Mouse (Mus musculus) heart, embryonic 11.5 days (tissue): ENCODE data around the gene Vangl2. TPM values are rescaled to one million over a fixed set of nuclear protein-coding genes. Genes with fewer than 3 reads are reported as not detected.

Experiments used
- ATAC-seq: fragments of 200-750 bp; cut with Nextera tagmentation; replicated peaks from 2 replicates; pipeline ENCODE4 v1.8.0; 2017; ENCODE audit warnings: moderate library complexity; ENCODE audit not compliant: insufficient number of reproducible peaks, low FRiP score, low TSS enrichment
- H3K27ac ChIP-seq: fragments of 300-500 bp; sonication (generic); 2 replicates; pipeline ENCODE4 v1.5.1; 2014; ENCODE audit warnings: mild to moderate bottlenecking, low read depth, low read length
- H3K27me3 ChIP-seq: fragments of 300-500 bp; sonication (generic); 2 replicates; pipeline ENCODE4 v1.6.1; 2014; ENCODE audit warnings: mild to moderate bottlenecking, low read length, mixed read lengths; ENCODE audit not compliant: control insufficient read depth, insufficient read depth
- H3K36me3 ChIP-seq: fragments of 300-500 bp; sonication (generic); 2 replicates; pipeline ENCODE4 v1.6.1; 2014; ENCODE audit warnings: mild to moderate bottlenecking, low read length, moderate library complexity, mixed read lengths; ENCODE audit not compliant: control insufficient read depth, insufficient read depth
- H3K4me1 ChIP-seq: fragments of 300-500 bp; sonication (generic); 2 replicates; pipeline ENCODE4 v1.6.1; 2014; ENCODE audit warnings: low read length; ENCODE audit not compliant: control insufficient read depth, insufficient read depth
- H3K4me2 ChIP-seq: fragments of 300-500 bp; sonication (generic); 2 replicates; pipeline ENCODE4 v1.6.1; 2014; ENCODE audit warnings: mild to moderate bottlenecking, moderate library complexity
- H3K4me3 ChIP-seq: fragments of 300-500 bp; sonication (generic); 2 replicates; pipeline ENCODE4 v1.5.1; 2014; ENCODE audit warnings: low read depth, low read length
- H3K9ac ChIP-seq: fragments of 300-500 bp; sonication (generic); 2 replicates; pipeline ENCODE4 v1.6.1; 2014; ENCODE audit warnings: mild to moderate bottlenecking, low read depth, low read length, moderate library complexity
- H3K9me3 ChIP-seq: fragments of 300-500 bp; sonication (generic); replicated peaks from 2 replicates; pipeline ENCODE4 v1.6.1; 2016; ENCODE audit warnings: low read length; ENCODE audit not compliant: control insufficient read depth
- WGBS: fragments of 180-500 bp; shearing (Covaris S2); extraction: QIAGEN DNeasy Blood & Tissue Kit; methylation state at CpG from one replicate; pipeline ENCODE4 v1.1.7; 2014; ENCODE audit not compliant: insufficient replicate concordance; 5-methylcytosine and 5-hydroxymethylcytosine counted together
- polyA plus RNA-seq: library from polyadenylated mRNA; unstranded; fragments of >200 nt; fragmentation: Nextera tagmentation; extraction: Ambion mirVana; gene quantifications from 2 replicates; pipeline ENCODE4 v1.2.1, GENCODE M21; 2014

The Vangl2 gene
- polyA plus RNA-seq, 1 experiment from 2014 or later: 10.4 TPM

DNA sequence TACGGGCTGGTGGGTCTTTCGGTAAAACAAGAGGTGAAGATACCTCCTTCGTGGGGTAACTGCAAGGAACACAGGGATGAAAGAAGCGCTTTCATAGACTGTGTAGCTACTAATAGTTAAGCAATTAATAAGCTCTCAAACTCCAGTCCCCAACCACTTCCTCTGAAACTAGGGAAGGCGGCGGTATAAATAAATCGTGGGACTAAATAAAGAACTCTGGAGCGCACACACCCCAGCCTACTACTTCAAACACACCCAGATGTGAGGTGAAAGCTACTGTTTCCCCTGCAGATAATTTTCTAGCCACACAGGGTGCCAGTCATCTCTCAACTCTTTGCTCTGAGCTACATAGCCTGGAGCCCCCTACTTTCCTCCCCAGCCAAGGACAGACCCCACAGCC, 12.2 kb downstream of the Vangl2 start:
- Histone ChIP-seq H3K9ac (no peak overlapping the region), H3K4me2 (no peak overlapping the region), H3K36me3 (no peaks in the 10 kb centered on the region), H3K9me3 (no peaks in the 10 kb centered on the region), H3K4me1 (peaks cover 13% of the 10 kb centered on the region), H3K4me3 (no peak overlapping the region), H3K27me3 (no peaks in the 10 kb centered on the region), H3K27ac (no peak overlapping the region)
- no peak for ATAC-seq
- WGBS: 78% methylated on average over 8 of the region's 8 CpGs

DNA sequence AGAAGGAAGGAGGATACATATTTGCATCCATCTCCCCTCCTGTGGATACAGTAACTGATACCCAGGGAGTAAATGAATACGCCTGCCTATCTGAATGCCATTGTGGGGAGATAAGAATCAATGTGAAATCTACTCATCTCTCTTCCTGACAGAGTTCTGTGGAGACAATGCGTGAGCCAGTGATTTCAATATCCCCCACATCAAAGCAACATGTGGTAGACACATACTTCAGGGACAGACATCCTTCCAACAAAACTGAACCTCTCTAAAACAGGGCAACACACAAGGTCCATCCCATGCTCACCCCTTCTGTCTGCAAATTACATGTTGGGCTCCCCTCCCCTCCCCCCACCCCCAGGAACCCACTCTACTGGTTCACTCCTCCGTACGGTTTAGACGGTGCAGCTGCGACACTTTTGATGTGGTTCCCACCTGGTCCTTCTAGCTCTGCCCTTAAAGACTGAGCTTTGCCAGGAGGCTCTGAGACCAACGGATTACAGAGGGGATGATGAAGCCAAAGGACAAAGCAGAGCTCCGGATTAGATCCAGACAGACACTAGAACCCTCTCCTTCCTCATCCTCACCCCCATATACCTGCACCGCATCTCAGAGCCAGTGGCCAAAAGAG, 12.8 kb downstream of the Vangl2 start:
- no peaks in the 10 kb centered on the region for H3K36me3 ChIP-seq
- no peak overlapping the region for H3K9ac ChIP-seq
- H3K4me1 ChIP-seq: peaks cover 13% of the 10 kb centered on the region
- ATAC-seq: no peak
- H3K4me2 ChIP-seq: no peak overlapping the region
- WGBS: 68% methylated on average over 9 of the region's 9 CpGs
- H3K4me3 ChIP-seq: no peak overlapping the region
- no peaks in the 10 kb centered on the region for H3K9me3 ChIP-seq
- H3K27ac ChIP-seq: no peak overlapping the region
- no peaks in the 10 kb centered on the region for H3K27me3 ChIP-seq

DNA sequence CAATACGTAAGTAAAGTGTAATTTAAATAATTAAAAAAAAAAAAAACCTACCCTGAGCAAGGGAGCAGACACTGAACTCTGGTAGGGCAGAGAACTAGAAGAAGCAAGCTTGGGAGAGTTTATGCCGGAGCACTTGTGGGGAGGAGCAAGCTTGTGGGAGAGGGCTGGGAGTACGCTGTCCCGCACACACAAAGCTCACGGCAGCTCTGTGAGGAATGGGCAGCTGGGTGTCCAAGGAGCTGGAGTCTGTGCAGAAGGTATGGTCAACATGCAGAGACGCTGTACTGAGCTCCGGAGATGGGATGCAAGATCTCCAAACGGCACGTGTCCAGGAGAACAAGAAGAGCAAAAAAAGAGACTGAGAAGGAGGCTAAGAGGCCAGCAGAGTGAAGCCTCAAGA, 13.5 kb downstream of the Vangl2 start:
- H3K27me3 ChIP-seq: no peaks in the 10 kb centered on the region
- H3K4me3 ChIP-seq: no peak overlapping the region
- no peak overlapping the region for H3K4me2 ChIP-seq
- H3K4me1 ChIP-seq: peaks cover 13% of the 10 kb centered on the region
- no peak for ATAC-seq
- 85% methylated on average over 9 of the region's 9 CpGs for WGBS
- peaks cover 2% of the 10 kb centered on the region for H3K36me3 ChIP-seq
- H3K27ac ChIP-seq: no peak overlapping the region
- no peaks in the 10 kb centered on the region for H3K9me3 ChIP-seq
- no peak overlapping the region for H3K9ac ChIP-seq

DNA sequence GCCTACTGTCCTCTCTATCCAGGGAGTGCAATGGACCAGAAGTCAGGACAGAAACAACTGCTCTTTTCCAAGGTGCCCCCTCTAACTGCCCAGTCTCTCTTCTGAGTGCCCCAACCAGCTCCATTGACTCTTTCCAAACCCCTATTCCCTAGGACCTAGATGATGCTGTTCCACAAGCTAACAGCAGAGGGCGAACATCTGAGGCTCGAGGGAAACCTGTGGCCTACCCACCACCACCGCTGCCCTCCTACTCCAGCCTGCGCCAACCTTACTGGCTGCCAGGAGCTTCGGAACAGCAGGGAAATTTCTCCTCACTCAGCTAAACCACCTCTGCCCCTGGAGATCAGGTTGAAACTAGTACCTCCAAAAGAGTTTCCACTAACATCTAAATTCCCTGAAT, 16.2 kb downstream of the Vangl2 start:
- Histone ChIP-seq H3K9me3 (no peaks in the 10 kb centered on the region), H3K4me2 (no peak overlapping the region), H3K36me3 (peaks cover 16% of the 10 kb centered on the region), H3K9ac (no peak overlapping the region), H3K27me3 (no peaks in the 10 kb centered on the region), H3K4me3 (no peak overlapping the region), H3K27ac (no peak overlapping the region), H3K4me1 (peaks cover 10% of the 10 kb centered on the region)
- ATAC-seq: no peak
- WGBS: 25% methylated on average over 5 of the region's 5 CpGs

DNA sequence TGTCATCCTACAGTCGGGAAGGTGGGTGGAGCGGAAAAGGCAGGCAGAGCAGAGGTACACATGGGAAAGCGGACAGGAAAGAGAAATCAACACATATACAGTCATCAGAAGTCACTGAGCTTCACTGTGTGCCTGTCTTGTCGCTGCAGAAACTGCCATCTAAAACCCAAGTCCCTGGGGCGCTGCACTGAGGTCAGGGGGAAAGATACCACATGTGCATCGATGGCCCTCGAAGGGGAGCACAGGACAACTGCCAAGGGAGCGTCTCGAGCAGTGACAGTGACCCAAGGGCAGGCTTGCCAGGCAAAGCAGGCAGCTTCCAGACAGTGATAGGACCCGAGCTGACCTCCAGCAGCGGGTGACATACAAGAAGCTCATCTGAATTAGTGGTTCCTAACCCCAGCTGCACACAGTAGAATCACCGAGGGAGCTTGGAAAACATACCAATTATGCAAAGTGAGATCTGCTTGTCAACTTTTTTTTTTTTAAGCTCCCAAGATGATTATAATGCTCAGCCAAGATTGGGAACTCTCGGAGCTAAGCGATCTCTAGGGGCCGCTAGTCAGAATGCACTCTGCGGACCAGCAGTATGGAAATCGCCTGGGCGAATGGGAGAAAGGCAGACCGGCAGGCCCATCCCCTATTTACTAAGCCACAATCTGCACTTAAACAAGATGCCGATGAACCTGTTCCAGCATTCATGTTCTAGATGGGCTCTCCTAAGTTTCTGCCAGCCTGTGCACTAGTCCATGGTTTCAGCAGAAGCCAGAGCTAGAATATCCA, 18.0 kb downstream of the Vangl2 start:
- no peak overlapping the region for H3K27ac ChIP-seq
- peaks cover 30% of the 10 kb centered on the region for H3K36me3 ChIP-seq
- no peak overlapping the region for H3K4me3 ChIP-seq
- ATAC-seq: no peak
- H3K4me1 ChIP-seq: peaks cover 3% of the 10 kb centered on the region
- H3K9ac ChIP-seq: no peak overlapping the region
- no peak overlapping the region for H3K4me2 ChIP-seq
- H3K9me3 ChIP-seq: no peaks in the 10 kb centered on the region
- no peaks in the 10 kb centered on the region for H3K27me3 ChIP-seq
- WGBS: 84% methylated on average over 20 of the region's 20 CpGs

DNA sequence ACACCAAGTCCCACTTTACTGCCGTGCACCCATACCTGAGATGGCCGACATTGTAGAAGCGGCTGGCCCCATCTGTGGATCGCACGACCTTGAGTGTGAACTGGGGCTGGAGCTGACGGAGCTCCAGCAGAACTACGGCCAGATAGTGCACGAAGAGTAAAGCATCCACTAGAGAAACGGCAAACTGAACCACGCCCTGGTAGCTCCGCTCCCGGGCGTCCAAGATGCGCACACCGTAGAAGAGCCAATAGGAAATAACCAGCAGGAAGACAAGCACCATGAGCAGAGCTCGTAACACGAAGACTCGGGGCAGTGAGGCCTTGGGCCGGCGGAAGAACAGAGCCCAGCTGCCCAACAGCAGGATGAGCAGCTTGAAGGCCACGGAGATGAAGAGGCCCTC, 18.8 kb downstream of the Vangl2 start:
- WGBS: 91% methylated on average over 21 of the region's 21 CpGs
- H3K36me3 ChIP-seq: peaks cover 31% of the 10 kb centered on the region

DNA sequence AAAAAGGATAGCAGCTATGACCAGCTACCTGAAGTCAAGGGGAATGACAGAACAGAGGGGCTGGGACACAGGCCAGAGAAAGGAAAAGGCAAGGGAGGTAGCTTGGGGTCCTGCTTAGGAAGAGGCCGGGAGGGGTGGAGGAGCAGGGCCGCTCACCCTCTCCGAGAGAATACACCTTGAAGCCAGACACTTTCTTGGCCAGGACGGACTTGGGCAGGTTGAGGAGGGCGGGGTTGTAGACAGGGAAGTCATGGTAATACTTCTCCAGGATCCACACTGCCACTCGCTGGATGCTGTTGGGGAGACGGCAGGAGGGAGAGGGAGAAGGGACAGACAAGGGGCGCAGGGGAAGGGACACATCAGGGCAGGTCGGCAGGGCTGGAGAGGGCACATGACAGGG, 19.9 kb downstream of the Vangl2 start:
- H3K9me3 ChIP-seq: no peaks in the 10 kb centered on the region
- H3K4me3 ChIP-seq: no peak overlapping the region
- peaks cover 31% of the 10 kb centered on the region for H3K36me3 ChIP-seq
- ATAC-seq: no peak
- WGBS: 70% methylated on average over 9 of the region's 9 CpGs
- H3K9ac ChIP-seq: no peak overlapping the region
- H3K4me1 ChIP-seq: no peaks in the 10 kb centered on the region; the same call in 1 of the 2 replicates
- H3K4me2 ChIP-seq: no peak overlapping the region
- H3K27me3 ChIP-seq: no peaks in the 10 kb centered on the region
- no peak overlapping the region for H3K27ac ChIP-seq

More for the DNA sequence above, 18.8 kb downstream of the Vangl2 start:
- ATAC-seq: no peak
- Histone ChIP-seq H3K9ac (no peak overlapping the region), H3K4me2 (no peak overlapping the region), H3K27me3 (no peaks in the 10 kb centered on the region), H3K4me3 (no peak overlapping the region), H3K27ac (no peak overlapping the region), H3K4me1 (peaks cover 3% of the 10 kb centered on the region), H3K9me3 (no peaks in the 10 kb centered on the region)

DNA sequence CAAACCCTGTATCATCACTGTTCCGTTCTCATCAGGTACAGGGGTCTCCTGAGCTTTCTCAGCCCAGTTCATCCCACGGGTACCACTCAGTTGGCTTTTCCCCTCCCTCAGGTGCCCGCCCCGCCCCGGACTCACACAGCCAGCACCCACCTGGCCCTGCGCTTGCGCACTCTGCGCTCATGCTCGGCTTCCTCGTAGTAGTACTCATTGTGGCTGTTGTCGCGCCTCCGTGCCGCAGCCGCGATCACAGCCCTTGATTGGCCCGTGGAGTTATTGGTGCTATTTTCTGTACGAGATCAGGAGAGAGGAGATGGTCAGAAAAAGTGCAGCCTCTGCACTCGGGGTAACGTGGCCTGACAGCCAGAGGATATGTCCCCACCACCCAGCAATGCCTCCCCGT, 20.5 kb downstream of the Vangl2 start:
- peaks cover 31% of the 10 kb centered on the region for H3K36me3 ChIP-seq
- 93% methylated on average over 21 of the region's 21 CpGs for WGBS
- H3K4me3 ChIP-seq: no peak overlapping the region
- H3K9me3 ChIP-seq: no peaks in the 10 kb centered on the region
- H3K4me1 ChIP-seq: no peaks in the 10 kb centered on the region
- H3K27me3 ChIP-seq: no peaks in the 10 kb centered on the region
- no peak overlapping the region for H3K9ac ChIP-seq
- H3K4me2 ChIP-seq: no peak overlapping the region
- no peak overlapping the region for H3K27ac ChIP-seq
- no peak for ATAC-seq

DNA sequence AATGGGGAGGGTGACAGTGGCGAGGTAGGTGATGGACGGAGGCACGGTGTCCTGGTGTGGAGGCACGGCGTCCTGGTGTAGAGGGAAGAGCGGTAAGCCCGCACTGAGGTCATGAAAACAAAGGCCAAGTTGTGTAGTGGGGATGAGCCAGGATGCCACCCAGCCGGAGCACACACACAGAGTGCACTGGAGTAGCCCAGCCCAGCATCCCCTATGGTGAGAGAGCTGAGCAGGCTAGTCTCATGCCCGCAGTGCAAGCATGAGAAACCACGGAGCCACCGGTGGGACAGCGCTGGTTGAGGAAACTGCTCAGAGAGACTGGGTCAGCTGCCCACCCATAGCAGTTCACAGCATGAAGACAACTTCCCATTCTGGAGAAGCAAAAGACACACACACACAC, 26.6 kb downstream of the Vangl2 start:
- no peak overlapping the region for H3K9ac ChIP-seq
- H3K4me2 ChIP-seq: no peak overlapping the region
- 0 out of 2 replicates have a peak, but pooled peaks have one; percentile 43 for ATAC-seq
- WGBS: 66% methylated on average over 12 of the region's 12 CpGs
- no peaks in the 10 kb centered on the region for H3K9me3 ChIP-seq
- no peaks in the 10 kb centered on the region for H3K27me3 ChIP-seq
- H3K27ac ChIP-seq: no peak overlapping the region
- H3K36me3 ChIP-seq: peaks cover 11% of the 10 kb centered on the region
- no peaks in the 10 kb centered on the region for H3K4me1 ChIP-seq
- no peak overlapping the region for H3K4me3 ChIP-seq
